Mouse (Mus musculus): ENCODE measurements around the gene Tmem212. TPM values are rescaled to one million over a fixed set of nuclear protein-coding genes. Genes with fewer than 3 reads are reported as not detected.

Gene Tmem212
- polyA plus RNA-seq, 1 experiment from 2014 or later = not detected

DNA sequence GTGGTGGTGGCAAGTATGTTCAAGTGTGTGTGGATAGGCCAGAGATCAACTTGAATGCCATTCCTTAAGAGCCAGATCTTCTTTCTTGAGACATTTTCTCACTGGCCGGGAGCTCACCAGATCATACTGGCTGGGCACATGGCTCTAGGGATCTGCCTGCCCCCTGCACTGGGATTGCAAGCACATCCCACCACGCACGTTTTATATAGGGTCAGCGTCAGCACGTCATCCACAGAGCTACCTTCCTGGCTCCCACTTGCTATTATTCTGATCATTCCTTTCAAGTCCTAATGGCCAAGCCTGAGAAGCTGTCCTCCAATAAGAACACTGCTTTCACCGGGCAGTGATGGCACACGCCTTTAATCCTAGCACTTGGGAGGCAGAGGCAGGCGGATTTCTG is 60.4 kb downstream of the Tmem212 start:
- TF ChIP-seq CTCF (IDR thresholded peaks at IDR 0.05; ENCODE audit: low read depth) (no peak), EP300 (optimal IDR thresholded peaks at IDR 0.05) (no peak)
- Histone ChIP-seq H3K4me1 (replicated peaks; ENCODE audit: control insufficient read depth, insufficient read depth) (no peaks in the 10 kb centered on the region), H3K27me3 (ENCODE audit: control insufficient read depth, insufficient read depth, low read length) (no peaks in the 10 kb centered on the region), H3K4me3 (ENCODE audit: low read depth, low read length) (no peak overlapping the region), H3K9me3 (ENCODE audit: control insufficient read depth, low read length) (no peaks in the 10 kb centered on the region), H3K9ac (ENCODE audit: low read length) (no peak overlapping the region), H3K27ac (replicated peaks) (no peak overlapping the region), H3K36me3 (ENCODE audit: control insufficient read depth, insufficient read depth, low read length) (no peaks in the 10 kb centered on the region), H3K4me2 (replicated peaks; ENCODE audit: low read depth) (no peak overlapping the region)
- no peak for ATAC-seq (ENCODE audit: low FRiP score, low TSS enrichment)
- DNase-seq (ENCODE audit: low spot score) = no peak
- 96% methylated on average over 8 of the region's 8 CpGs for WGBS

- H3K9me3 ChIP-seq (ENCODE audit: control insufficient read depth, low read length) = no peaks in the 10 kb centered on the region
- no peak overlapping the region for H3K27ac ChIP-seq (replicated peaks)
- H3K9ac ChIP-seq (ENCODE audit: low read length) = no peak overlapping the region
- H3K4me2 ChIP-seq (replicated peaks; ENCODE audit: low read depth) = no peak overlapping the region
- H3K4me3 ChIP-seq (ENCODE audit: low read depth, low read length) = no peak overlapping the region
- DNase-seq (ENCODE audit: low spot score) = no peak
- H3K4me1 ChIP-seq (replicated peaks; ENCODE audit: control insufficient read depth, insufficient read depth) = no peaks in the 10 kb centered on the region
- H3K36me3 ChIP-seq (ENCODE audit: control insufficient read depth, insufficient read depth, low read length) = no peaks in the 10 kb centered on the region
- H3K27me3 ChIP-seq (ENCODE audit: control insufficient read depth, insufficient read depth, low read length) = no peaks in the 10 kb centered on the region
- no peak for TF ChIP-seq CTCF (IDR thresholded peaks at IDR 0.05; ENCODE audit: low read depth)
- no peak for TF ChIP-seq EP300 (optimal IDR thresholded peaks at IDR 0.05)
- WGBS = 77% methylated on average over 3 of the region's 3 CpGs
- ATAC-seq (ENCODE audit: low FRiP score, low TSS enrichment) = no peak
These were observed 67.4 kb downstream of the Tmem212 start for GRCm38 (mm10) chr3:27828755-27829154.

DNA sequence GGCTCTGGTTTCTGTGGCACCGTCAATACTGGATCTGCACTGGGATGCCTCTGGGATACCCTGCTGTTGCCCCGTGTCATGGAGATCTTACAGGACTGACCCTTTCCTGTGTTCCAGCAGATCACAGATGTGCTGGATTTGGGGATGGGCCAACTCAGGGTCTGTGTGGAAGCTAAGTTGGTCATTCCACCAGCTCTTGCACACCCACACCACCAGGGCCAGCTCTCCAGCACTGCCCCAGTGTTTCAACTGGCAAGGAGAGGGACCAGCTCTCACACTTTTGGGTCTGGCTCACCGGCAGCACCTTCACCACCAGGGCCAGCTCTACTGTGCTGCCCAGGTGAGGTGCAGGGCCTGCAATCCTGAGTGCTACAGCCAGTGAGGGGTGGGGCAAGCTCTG is 68.9 kb downstream of the Tmem212 start:
- Histone ChIP-seq H3K4me3 (ENCODE audit: low read depth, low read length) (no peak overlapping the region), H3K4me2 (replicated peaks; ENCODE audit: low read depth) (no peak overlapping the region), H3K4me1 (replicated peaks; ENCODE audit: control insufficient read depth, insufficient read depth) (no peaks in the 10 kb centered on the region), H3K9ac (ENCODE audit: low read length) (no peak overlapping the region), H3K27ac (replicated peaks) (no peak overlapping the region), H3K9me3 (ENCODE audit: control insufficient read depth, low read length) (no peaks in the 10 kb centered on the region), H3K27me3 (ENCODE audit: control insufficient read depth, insufficient read depth, low read length) (no peaks in the 10 kb centered on the region), H3K36me3 (ENCODE audit: control insufficient read depth, insufficient read depth, low read length) (no peaks in the 10 kb centered on the region)
- ATAC-seq (ENCODE audit: low FRiP score, low TSS enrichment) (no peak), DNase-seq (ENCODE audit: low spot score) (no peak)
- TF ChIP-seq EP300 (optimal IDR thresholded peaks at IDR 0.05) (no peak), CTCF (IDR thresholded peaks at IDR 0.05; ENCODE audit: low read depth) (no peak)
- WGBS = 83% methylated on average over 3 of the region's 3 CpGs

GRCm38 (mm10) chr3:27825985-27826384 is 70.2 kb downstream of the Tmem212 start:
- no peak for DNase-seq (ENCODE audit: low spot score)
- H3K4me3 ChIP-seq (ENCODE audit: low read depth, low read length) = no peak overlapping the region

More at GRCm38 (mm10) chr3:27825985-27826384, 70.2 kb downstream of the Tmem212 start:
- no peak for ATAC-seq (ENCODE audit: low FRiP score, low TSS enrichment)
- 55% methylated on average over 4 of the region's 4 CpGs for WGBS
- no peak for TF ChIP-seq EP300 (optimal IDR thresholded peaks at IDR 0.05)
- no peak for TF ChIP-seq CTCF (IDR thresholded peaks at IDR 0.05; ENCODE audit: low read depth)
- Histone ChIP-seq H3K4me2 (replicated peaks; ENCODE audit: low read depth) (no peak overlapping the region), H3K4me1 (replicated peaks; ENCODE audit: control insufficient read depth, insufficient read depth) (no peaks in the 10 kb centered on the region), H3K9ac (ENCODE audit: low read length) (no peak overlapping the region), H3K36me3 (ENCODE audit: control insufficient read depth, insufficient read depth, low read length) (no peaks in the 10 kb centered on the region), H3K9me3 (ENCODE audit: control insufficient read depth, low read length) (no peaks in the 10 kb centered on the region), H3K27me3 (ENCODE audit: control insufficient read depth, insufficient read depth, low read length) (no peaks in the 10 kb centered on the region), H3K27ac (replicated peaks) (no peak overlapping the region)

Other genes with a start within 250 kb of the Tmem212 start
- 11.8 TPM in 2 replicates for gene Fndc3b, start 185.1 kb downstream of the Tmem212 start, polyA plus RNA-seq (2015; fragmentation: Nextera tagmentation; extraction: Ambion mirVana)
- 5.7 and 5.8 TPM in 2 replicates for gene Pld1, start 42.3 kb upstream of the Tmem212 start, polyA plus RNA-seq (2015; fragmentation: Nextera tagmentation; extraction: Ambion mirVana)